Mouse (Mus musculus): ENCODE data around the gene Zbtb42. TPM values are rescaled to one million over a fixed set of nuclear protein-coding genes. Genes with fewer than 3 reads are reported as not detected.

Gene Zbtb42
- 1.3 and 1.6 TPM in 2 replicates for polyA plus RNA-seq (2015; fragmentation: Nextera tagmentation; extraction: Ambion mirVana)

GRCm38 (mm10) chr12:112678555-112679026, at the start of gene Zbtb42:
Zbtb42 (plus strand) TSS chr12:112678828.
- ATAC-seq: peak; percentile 40

GRCm38 (mm10) chr12:112628928-112629721, 49.5 kb upstream of the Zbtb42 start:
- TF ChIP-seq CTCF (IDR thresholded peaks at IDR 0.05; ENCODE audit: low read depth) (no peak), EP300 (IDR thresholded peaks at IDR 0.05; ENCODE audit: low read depth) (peak; percentile 61; the same call in 1 of the 2 replicates)
- Histone ChIP-seq H3K4me3 (ENCODE audit: low read depth, low read length) (peak overlapping the region; percentile 17; the same call in 1 of the 2 replicates), H3K4me1 (ENCODE audit: insufficient read depth) (peaks cover 56% of the 10 kb centered on the region)

More at GRCm38 (mm10) chr12:112678555-112679026, at the start of gene Zbtb42:
- TF ChIP-seq EP300 (IDR thresholded peaks at IDR 0.05; ENCODE audit: low read depth) (no peak), CTCF (IDR thresholded peaks at IDR 0.05; ENCODE audit: low read depth) (no peak)
- Histone ChIP-seq H3K4me3 (ENCODE audit: low read depth, low read length) (peak within 1 kb of the TSS; percentile 67), H3K36me3 (replicated peaks; ENCODE audit: insufficient read depth, low read length) (0 out of 2 replicates have a peak, but pooled peaks cover 3% of the 10 kb centered on the region), H3K4me2 (ENCODE audit: low read depth, low read length) (peak within 1 kb of the TSS; percentile 86), H3K4me1 (ENCODE audit: insufficient read depth) (peaks cover 25% of the 10 kb centered on the region), H3K27ac (ENCODE audit: low read depth) (0 out of 2 replicates have a peak within 1 kb of the TSS, but pooled peaks have one; percentile 23), H3K9me3 (ENCODE audit: low read length) (no peaks in the 10 kb centered on the region), H3K9ac (replicated peaks) (peak within 1 kb of the TSS; percentile 62), H3K27me3 (ENCODE audit: insufficient read depth, low read length) (peaks cover 32% of the 10 kb centered on the region)
- WGBS (ENCODE audit: insufficient replicate concordance): under 1% methylated on average over 41 of the region's 60 CpGs
- peak; percentile 72 for DNase-seq

GRCm38 (mm10) chr12:112630029-112630428, 48.6 kb upstream of the Zbtb42 start:
- Histone ChIP-seq H3K4me3 (ENCODE audit: low read depth, low read length) (no peak overlapping the region), H3K4me1 (ENCODE audit: insufficient read depth) (peaks cover 57% of the 10 kb centered on the region), H3K27ac (ENCODE audit: low read depth) (0 out of 2 replicates have a peak overlapping the region, but pooled peaks have one; percentile 68), H3K9me3 (ENCODE audit: low read length) (no peaks in the 10 kb centered on the region), H3K36me3 (replicated peaks; ENCODE audit: insufficient read depth, low read length) (no peaks in the 10 kb centered on the region), H3K9ac (replicated peaks) (no peak overlapping the region), H3K4me2 (ENCODE audit: low read depth, low read length) (no peak overlapping the region), H3K27me3 (ENCODE audit: insufficient read depth, low read length) (no peaks in the 10 kb centered on the region)
- DNase-seq (no peak), ATAC-seq (no peak)
- WGBS (ENCODE audit: insufficient replicate concordance): 78% methylated on average over 12 of the region's 12 CpGs
- TF ChIP-seq EP300 (IDR thresholded peaks at IDR 0.05; ENCODE audit: low read depth) (no peak), CTCF (IDR thresholded peaks at IDR 0.05; ENCODE audit: low read depth) (no peak)

More at GRCm38 (mm10) chr12:112628928-112629721, 49.5 kb upstream of the Zbtb42 start:
- DNase-seq (peak; percentile 82), ATAC-seq (peak; percentile 77)
- WGBS (ENCODE audit: insufficient replicate concordance): 9% methylated on average over 19 of the region's 19 CpGs
- Histone ChIP-seq H3K9ac (replicated peaks) (peak overlapping the region; percentile 46), H3K4me2 (ENCODE audit: low read depth, low read length) (peak overlapping the region; percentile 63), H3K27ac (ENCODE audit: low read depth) (peak overlapping the region; percentile 68), H3K9me3 (ENCODE audit: low read length) (no peaks in the 10 kb centered on the region), H3K27me3 (ENCODE audit: insufficient read depth, low read length) (no peaks in the 10 kb centered on the region), H3K36me3 (replicated peaks; ENCODE audit: insufficient read depth, low read length) (no peaks in the 10 kb centered on the region)

- Histone ChIP-seq H3K27me3 (ENCODE audit: insufficient read depth, low read length) (no peaks in the 10 kb centered on the region), H3K4me1 (ENCODE audit: insufficient read depth) (peaks cover 57% of the 10 kb centered on the region), H3K4me3 (ENCODE audit: low read depth, low read length) (no peak overlapping the region), H3K4me2 (ENCODE audit: low read depth, low read length) (no peak overlapping the region), H3K9me3 (ENCODE audit: low read length) (no peaks in the 10 kb centered on the region), H3K27ac (ENCODE audit: low read depth) (peak overlapping the region; percentile 60), H3K36me3 (replicated peaks; ENCODE audit: insufficient read depth, low read length) (no peaks in the 10 kb centered on the region), H3K9ac (replicated peaks) (no peak overlapping the region)
- TF ChIP-seq CTCF (IDR thresholded peaks at IDR 0.05; ENCODE audit: low read depth): no peak
- no peak for TF ChIP-seq EP300 (IDR thresholded peaks at IDR 0.05; ENCODE audit: low read depth)
- DNase-seq: no peak
- ATAC-seq: no peak
- 57% methylated on average over 5 of the region's 5 CpGs for WGBS (ENCODE audit: insufficient replicate concordance)
Measured at GRCm38 (mm10) chr12:112630796-112631195, 47.8 kb upstream of the Zbtb42 start.

- no peak for DNase-seq
- Histone ChIP-seq H3K4me2 (ENCODE audit: low read depth, low read length) (no peak overlapping the region), H3K4me3 (ENCODE audit: low read depth, low read length) (no peak overlapping the region), H3K9me3 (ENCODE audit: low read length) (no peaks in the 10 kb centered on the region), H3K4me1 (ENCODE audit: insufficient read depth) (peaks cover 54% of the 10 kb centered on the region), H3K27ac (ENCODE audit: low read depth) (peak overlapping the region; percentile 77), H3K27me3 (ENCODE audit: insufficient read depth, low read length) (no peaks in the 10 kb centered on the region), H3K9ac (replicated peaks) (no peak overlapping the region), H3K36me3 (replicated peaks; ENCODE audit: insufficient read depth, low read length) (0 out of 2 replicates have a peak, but pooled peaks cover 2% of the 10 kb centered on the region)
- 30% methylated on average over 1 of the region's 1 CpGs for WGBS (ENCODE audit: insufficient replicate concordance)
- ATAC-seq: no peak
- TF ChIP-seq EP300 (IDR thresholded peaks at IDR 0.05; ENCODE audit: low read depth): no peak
- TF ChIP-seq CTCF (IDR thresholded peaks at IDR 0.05; ENCODE audit: low read depth): no peak
Measured at GRCm38 (mm10) chr12:112631472-112631871, 47.2 kb upstream of the Zbtb42 start.

Measured in liver, postnatal 0 days (tissue).